Mouse (Mus musculus): ENCODE results near the gene Lhfpl4.

GRCm38 (mm10) chr6:113120806-113121205, 74.4 kb downstream of the Lhfpl4 start:
- TF ChIP-seq CTCF (IDR thresholded peaks at IDR 0.05; ENCODE audit: borderline replicate concordance, control insufficient read depth, extremely low read depth, insufficient read depth, low read length, poor library complexity) (no peak), POLR2A (IDR thresholded peaks at IDR 0.05; ENCODE audit: control insufficient read depth, extremely low read depth, insufficient read depth, low read length, poor library complexity) (no peak)

All from thymus, adult 2 months (tissue).